Mouse (Mus musculus) liver, embryonic 13.5 days (tissue): ENCODE data around the gene Tex26. TPM values are rescaled to one million over a fixed set of nuclear protein-coding genes. Genes with fewer than 3 reads are reported as not detected.

Experiments used
- ATAC-seq: fragments of 200-750 bp; cut with Nextera tagmentation; 2 replicates; pipeline ENCODE4 v1.8.0; 2017; ENCODE audit warnings: low read depth, mild to moderate bottlenecking, moderate number of reproducible peaks, moderate library complexity
- DNase-seq: peaks from one replicate; pipeline ENCODE4 v3.0.0; 2022
- H3K27ac ChIP-seq: fragments of 300-500 bp; sonication (generic); 2 replicates; pipeline ENCODE4 v1.5.1; 2015; ENCODE audit warnings: moderate library complexity, mild to moderate bottlenecking, inconsistent platforms
- H3K27me3 ChIP-seq: fragments of 300-500 bp; sonication (generic); 2 replicates; pipeline ENCODE4 v1.6.1; 2015; ENCODE audit warnings: mild to moderate bottlenecking, inconsistent platforms
- H3K36me3 ChIP-seq: fragments of 300-500 bp; sonication (generic); 2 replicates; pipeline ENCODE4 v1.6.1; 2015; ENCODE audit warnings: mild to moderate bottlenecking, inconsistent platforms
- H3K4me1 ChIP-seq: fragments of 300-500 bp; sonication (generic); replicated peaks from 2 replicates; pipeline ENCODE4 v1.6.1; 2015; ENCODE audit warnings: inconsistent platforms
- H3K4me2 ChIP-seq: fragments of 300-500 bp; sonication (generic); 2 replicates; pipeline ENCODE4 v1.6.1; 2015; ENCODE audit warnings: inconsistent platforms, mild to moderate bottlenecking, moderate library complexity
- H3K4me3 ChIP-seq: fragments of 300-500 bp; sonication (generic); replicated peaks from 2 replicates; pipeline ENCODE4 v1.5.1; 2015; ENCODE audit warnings: mild to moderate bottlenecking, inconsistent platforms
- H3K9ac ChIP-seq: fragments of 300-500 bp; sonication (generic); 2 replicates; pipeline ENCODE4 v1.6.1; 2015; ENCODE audit warnings: mild to moderate bottlenecking, inconsistent platforms
- H3K9me3 ChIP-seq: fragments of 300-500 bp; sonication (generic); replicated peaks from 2 replicates; pipeline ENCODE4 v1.6.1; 2016; ENCODE audit warnings: inconsistent platforms
- WGBS: fragments of 180-500 bp; shearing (Covaris S2); methylation state at CpG from one replicate; pipeline ENCODE4 v1.1.7; 2015; ENCODE audit not compliant: insufficient replicate concordance; 5-methylcytosine and 5-hydroxymethylcytosine counted together
- polyA plus RNA-seq: library from polyadenylated mRNA; unstranded; fragments of >200 nt; fragmentation: Nextera tagmentation; extraction: Ambion mirVana; gene quantifications from 2 replicates; pipeline ENCODE4 v1.2.1, GENCODE M21; 2015

The Tex26 gene
- polyA plus RNA-seq, 1 experiment from 2014 or later, result 0.10 TPM

DNA sequence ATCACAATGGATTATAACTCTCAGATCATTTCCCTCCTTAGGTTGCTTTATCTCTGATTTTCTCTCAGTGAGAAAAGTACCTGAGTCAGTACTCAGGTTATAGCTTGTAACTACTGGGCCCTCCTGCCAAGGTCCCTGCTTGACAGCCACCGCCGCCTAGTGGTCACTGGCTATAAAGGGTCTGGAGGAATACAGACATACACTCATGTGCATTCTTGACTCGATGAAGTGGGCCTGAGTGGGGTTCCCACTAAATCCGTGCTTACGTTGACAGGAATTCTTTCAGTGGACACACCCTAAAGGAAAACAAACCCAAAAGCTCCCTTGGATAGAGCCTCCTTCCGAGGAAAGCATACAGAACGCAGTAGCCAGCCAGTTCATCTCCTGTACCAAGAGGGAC lies 17.1 kb downstream of the Tex26 start:
- Histone ChIP-seq H3K27ac (no peak overlapping the region), H3K4me3 (no peak overlapping the region), H3K4me2 (no peak overlapping the region), H3K4me1 (no peaks in the 10 kb centered on the region), H3K9ac (no peak overlapping the region), H3K36me3 (no peaks in the 10 kb centered on the region), H3K9me3 (no peaks in the 10 kb centered on the region), H3K27me3 (no peaks in the 10 kb centered on the region)
- 73% methylated on average over 7 of the region's 7 CpGs for WGBS
- DNase-seq (no peak), ATAC-seq (no peak)

DNA sequence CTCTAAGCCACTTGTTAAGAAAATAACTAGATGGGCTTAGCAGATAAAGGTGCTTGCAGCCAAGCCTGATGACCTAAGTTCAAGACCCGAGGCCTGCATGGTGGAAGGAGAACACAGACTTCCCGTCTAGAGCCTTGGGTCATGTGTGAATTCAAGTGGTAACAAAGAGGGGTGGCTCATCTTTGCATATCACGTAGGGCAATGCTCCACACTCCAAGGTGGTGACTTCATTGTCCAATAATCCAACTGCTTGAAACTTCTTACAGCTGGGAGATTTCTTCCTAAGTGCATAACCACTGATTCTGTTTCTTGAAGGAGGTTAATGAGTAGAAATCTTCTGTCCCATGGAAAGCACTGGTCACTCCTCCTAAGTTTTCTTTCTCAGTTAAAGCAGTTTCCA lies 22.6 kb downstream of the Tex26 start:
- DNase-seq (no peak), ATAC-seq (no peak)
- WGBS, result 59% methylated on average over 3 of the region's 3 CpGs
- Histone ChIP-seq H3K9ac (no peak overlapping the region), H3K4me2 (no peak overlapping the region), H3K4me1 (no peaks in the 10 kb centered on the region), H3K27me3 (no peaks in the 10 kb centered on the region), H3K36me3 (no peaks in the 10 kb centered on the region), H3K27ac (no peak overlapping the region), H3K9me3 (no peaks in the 10 kb centered on the region), H3K4me3 (no peak overlapping the region)

DNA sequence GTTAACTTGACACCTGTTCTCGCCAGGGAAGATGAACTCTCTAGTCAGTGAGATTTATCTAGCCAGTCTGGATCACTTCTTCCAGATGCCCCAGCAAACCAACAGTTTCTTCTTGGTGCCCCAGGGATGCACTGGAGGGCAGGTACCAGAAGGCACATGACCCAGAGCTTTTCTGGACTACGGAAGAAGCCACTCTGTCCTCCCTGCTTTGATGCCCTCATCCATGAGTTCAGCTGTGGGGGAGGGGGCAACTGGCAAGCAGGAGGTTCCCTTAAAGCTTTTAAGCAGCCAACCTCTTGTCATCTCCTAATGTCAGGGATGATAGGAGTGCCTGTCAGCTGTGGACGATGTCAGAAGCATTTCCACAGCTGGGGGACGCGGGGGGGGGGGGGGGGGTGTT lies 25.8 kb downstream of the Tex26 start:
- Histone ChIP-seq H3K4me3 (no peak overlapping the region), H3K4me1 (no peaks in the 10 kb centered on the region), H3K36me3 (no peaks in the 10 kb centered on the region), H3K9ac (no peak overlapping the region), H3K27me3 (no peaks in the 10 kb centered on the region), H3K4me2 (no peak overlapping the region), H3K27ac (no peak overlapping the region), H3K9me3 (no peaks in the 10 kb centered on the region)
- DNase-seq (no peak), ATAC-seq (no peak)
- WGBS, result 33% methylated on average over 4 of the region's 5 CpGs

DNA sequence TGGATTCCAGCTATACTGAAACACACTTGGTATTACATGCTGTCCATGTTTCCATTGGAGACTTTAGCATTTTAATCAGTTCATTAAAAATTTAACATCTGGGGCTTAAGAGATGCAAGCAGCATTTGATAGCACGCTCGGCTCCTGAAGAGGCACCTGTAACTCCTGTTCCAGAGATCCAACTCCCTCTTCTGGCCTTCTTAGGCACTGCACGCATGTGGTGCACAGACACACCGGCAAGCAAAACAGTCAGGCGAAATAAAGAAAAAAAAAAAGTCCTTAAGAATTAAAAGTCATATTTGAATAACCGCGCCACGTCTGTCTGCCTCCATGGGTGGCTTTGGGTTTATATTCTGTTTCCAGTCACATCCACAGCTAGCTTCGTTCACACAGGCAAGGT lies 34.7 kb downstream of the Tex26 start:
- WGBS, result 85% methylated on average over 9 of the region's 9 CpGs
- H3K9ac ChIP-seq, result no peak overlapping the region

DNA sequence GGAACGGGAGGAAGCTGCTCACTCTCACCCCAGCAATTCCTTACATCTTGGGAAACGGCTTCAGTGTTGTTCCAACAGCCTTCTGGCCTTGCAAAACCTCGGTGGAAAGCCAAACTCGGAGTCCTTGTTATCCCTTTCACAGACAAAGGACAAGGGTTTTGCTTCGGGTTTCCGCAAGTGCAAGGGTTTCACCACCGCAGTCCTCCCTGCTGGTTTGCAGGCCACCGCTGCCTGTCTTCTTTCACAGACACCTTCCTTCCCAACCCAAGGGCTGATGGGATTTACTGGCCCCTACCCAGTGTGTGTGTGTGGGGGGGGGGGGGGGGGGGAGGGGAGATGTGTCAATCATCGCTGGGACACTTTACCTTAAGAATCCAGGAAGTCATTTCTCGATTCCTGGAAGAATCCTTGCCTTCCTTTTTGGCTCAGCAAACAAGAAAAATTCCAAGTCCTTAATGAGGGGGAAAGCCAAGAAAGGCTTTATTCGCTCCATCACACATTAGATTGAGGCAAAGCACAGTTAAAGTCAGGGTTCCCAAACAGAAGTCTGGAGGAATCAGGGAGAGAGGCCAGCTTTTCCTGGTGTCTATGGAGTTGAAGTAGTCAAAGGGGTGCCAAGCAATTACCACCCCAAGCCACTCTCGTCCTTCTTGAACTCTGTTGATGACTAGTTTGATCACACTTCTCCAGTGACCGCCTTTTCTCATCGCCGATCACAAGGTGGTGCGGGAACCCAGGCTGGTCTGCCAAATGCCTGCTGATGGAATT lies 35.4 kb downstream of the Tex26 start:
- Histone ChIP-seq H3K27ac (no peak overlapping the region), H3K4me3 (no peak overlapping the region), H3K9me3 (no peaks in the 10 kb centered on the region), H3K4me2 (no peak overlapping the region), H3K27me3 (no peaks in the 10 kb centered on the region), H3K4me1 (no peaks in the 10 kb centered on the region), H3K36me3 (no peaks in the 10 kb centered on the region), H3K9ac (no peak overlapping the region)
- no peak for ATAC-seq
- WGBS, result 84% methylated on average over 16 of the region's 16 CpGs
- no peak for DNase-seq

More for the DNA sequence above, 34.7 kb downstream of the Tex26 start:
- Histone ChIP-seq H3K9me3 (no peaks in the 10 kb centered on the region), H3K4me1 (no peaks in the 10 kb centered on the region), H3K4me3 (no peak overlapping the region), H3K36me3 (no peaks in the 10 kb centered on the region), H3K27me3 (no peaks in the 10 kb centered on the region), H3K27ac (no peak overlapping the region), H3K4me2 (no peak overlapping the region)
- ATAC-seq (no peak), DNase-seq (no peak)

- Histone ChIP-seq H3K4me3 (no peak overlapping the region), H3K4me1 (0 out of 2 replicates have a peak, but pooled peaks cover 3% of the 10 kb centered on the region), H3K27me3 (no peaks in the 10 kb centered on the region), H3K9me3 (no peaks in the 10 kb centered on the region), H3K36me3 (no peaks in the 10 kb centered on the region), H3K4me2 (no peak overlapping the region), H3K27ac (no peak overlapping the region), H3K9ac (no peak overlapping the region)
- DNase-seq (no peak), ATAC-seq (no peak)
- WGBS, result 81% methylated on average over 7 of the region's 7 CpGs
Observed at GRCm38 (mm10) chr5:149481920-149482319, 42.5 kb downstream of the Tex26 start.

DNA sequence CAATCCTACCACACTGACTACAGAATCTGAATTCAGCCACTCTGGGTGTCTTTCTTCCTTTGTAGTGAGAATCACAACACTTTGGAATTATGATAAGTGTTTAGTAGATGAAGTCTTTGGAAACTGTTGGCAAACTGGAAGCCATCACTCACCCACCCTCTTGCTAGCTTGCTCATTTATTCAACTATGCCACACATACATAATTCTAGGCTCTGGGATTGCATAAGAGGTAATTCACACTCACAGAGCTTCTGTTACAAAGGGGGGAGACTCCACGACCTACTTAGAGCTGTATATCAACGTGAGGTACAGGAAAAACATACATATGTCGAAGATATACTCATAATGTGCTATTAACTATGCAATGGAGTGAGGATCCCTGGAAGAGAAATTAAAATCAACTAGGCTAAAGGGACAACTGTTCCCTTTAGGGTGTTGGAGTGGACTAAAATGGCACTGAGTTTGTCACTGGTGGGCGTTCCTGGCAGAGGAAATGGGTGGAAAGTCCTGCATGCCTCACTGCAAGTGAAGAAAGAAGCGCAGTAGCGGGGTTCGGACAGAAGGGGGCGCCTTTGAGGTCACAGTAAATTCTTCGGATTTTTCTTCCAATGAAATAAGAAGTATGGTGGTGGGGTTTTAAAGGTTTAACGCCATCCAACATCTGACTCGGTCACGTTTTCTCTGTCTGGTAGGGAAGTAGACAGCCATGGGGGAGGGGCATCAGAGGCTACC lies 44.0 kb downstream of the Tex26 start:
- Histone ChIP-seq H3K36me3 (no peaks in the 10 kb centered on the region), H3K4me2 (no peak overlapping the region), H3K27me3 (no peaks in the 10 kb centered on the region), H3K4me1 (0 out of 2 replicates have a peak, but pooled peaks cover 3% of the 10 kb centered on the region), H3K4me3 (no peak overlapping the region), H3K9ac (no peak overlapping the region), H3K27ac (no peak overlapping the region), H3K9me3 (no peaks in the 10 kb centered on the region)
- DNase-seq (no peak), ATAC-seq (no peak)
- WGBS, result 43% methylated on average over 12 of the region's 12 CpGs

- no peak overlapping the region for H3K27ac ChIP-seq
- no peaks in the 10 kb centered on the region for H3K9me3 ChIP-seq
- H3K9ac ChIP-seq, result no peak overlapping the region
- ATAC-seq (no peak), DNase-seq (no peak)
- H3K4me1 ChIP-seq, result 0 out of 2 replicates have a peak, but pooled peaks cover 3% of the 10 kb centered on the region
- no peak overlapping the region for H3K4me3 ChIP-seq
- no peaks in the 10 kb centered on the region for H3K36me3 ChIP-seq
- WGBS, result 50% methylated on average over 12 of the region's 12 CpGs
- no peak overlapping the region for H3K4me2 ChIP-seq
- H3K27me3 ChIP-seq, result no peaks in the 10 kb centered on the region
Observed at GRCm38 (mm10) chr5:149484270-149484669, 44.8 kb downstream of the Tex26 start.

DNA sequence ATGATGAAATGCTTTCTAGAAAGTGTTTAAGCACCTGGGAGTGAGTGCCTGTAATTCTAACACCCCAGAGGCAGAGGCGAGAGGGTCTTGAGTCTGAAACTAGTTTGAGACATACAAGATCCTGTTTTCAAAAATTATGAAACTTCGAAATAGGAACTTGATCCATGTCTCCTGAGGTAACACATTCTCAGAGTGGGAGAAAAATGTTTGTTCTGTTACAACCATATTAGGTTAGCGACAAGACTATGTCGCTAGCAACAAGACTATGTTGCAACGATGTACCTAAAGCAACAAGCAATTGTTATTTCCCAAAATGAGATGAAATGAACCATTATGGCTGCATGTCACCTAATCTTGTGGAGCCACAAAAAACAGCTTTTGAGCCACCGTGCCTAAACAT lies 46.0 kb downstream of the Tex26 start:
- H3K9me3 ChIP-seq, result no peaks in the 10 kb centered on the region
- DNase-seq (no peak), ATAC-seq (no peak)
- H3K27ac ChIP-seq, result no peak overlapping the region
- 0 out of 2 replicates have a peak, but pooled peaks cover 3% of the 10 kb centered on the region for H3K4me1 ChIP-seq
- no peak overlapping the region for H3K9ac ChIP-seq
- no peak overlapping the region for H3K4me3 ChIP-seq
- no peaks in the 10 kb centered on the region for H3K36me3 ChIP-seq
- no peak overlapping the region for H3K4me2 ChIP-seq
- no peaks in the 10 kb centered on the region for H3K27me3 ChIP-seq
- 77% methylated on average over 6 of the region's 6 CpGs for WGBS

- Histone ChIP-seq H3K9ac (no peak overlapping the region), H3K27me3 (no peaks in the 10 kb centered on the region), H3K36me3 (no peaks in the 10 kb centered on the region), H3K4me2 (no peak overlapping the region), H3K9me3 (no peaks in the 10 kb centered on the region), H3K4me3 (no peak overlapping the region), H3K27ac (no peak overlapping the region), H3K4me1 (0 out of 2 replicates have a peak, but pooled peaks cover 3% of the 10 kb centered on the region)
- ATAC-seq (no peak), DNase-seq (no peak)
- WGBS, result 48% methylated on average over 11 of the region's 11 CpGs
Observed at GRCm38 (mm10) chr5:149488360-149489021, 49.0 kb downstream of the Tex26 start.

GRCm38 (mm10) chr5:149489136-149489535 lies 49.7 kb downstream of the Tex26 start:
- Histone ChIP-seq H3K27me3 (no peaks in the 10 kb centered on the region), H3K9me3 (no peaks in the 10 kb centered on the region), H3K4me3 (no peak overlapping the region), H3K9ac (no peak overlapping the region), H3K4me1 (no peaks in the 10 kb centered on the region), H3K27ac (no peak overlapping the region), H3K36me3 (no peaks in the 10 kb centered on the region), H3K4me2 (no peak overlapping the region)
- ATAC-seq (no peak), DNase-seq (no peak)
- WGBS, result 74% methylated on average over 11 of the region's 11 CpGs
